Comparison of ENCODE assay signal across 23 mouse cellular contexts in genomic region chr3:107761446-107761845, GRCm38 (mm10). TPM values are rescaled to one million over a fixed set of nuclear protein-coding genes. Genes with fewer than 3 reads are reported as not detected.
A peak's percentile ranks its signal among the peaks of the same experiment; 100 is the strongest.
DNase-seq lines count a peak whose midpoint lies in the region; ATAC-seq and TF ChIP-seq lines count a peak whose summit lies in the region.
"Had no signal": no experiment of that assay in that cellular context is flagged by ENCODE, and none has a peak within 500 bp of the region (broad histone marks: within the 10 kb centered on the region; RNA-seq: fewer than 3 reads in every experiment).

No protein-coding gene starts in this region.

- no peak overlapping the region for H3K4me2 ChIP-seq in CH12.LX (ENCODE audit: insufficient read depth, low read depth, poor library complexity, severe bottlenecking)
- H3K4me2 ChIP-seq in hindbrain, embryonic 13.5 days: no peak overlapping the region

- no peak overlapping the region for H3K27ac ChIP-seq in CH12.LX (ENCODE audit: insufficient read depth, low read depth)
- H3K27ac ChIP-seq in hindbrain, embryonic 13.5 days: no peak overlapping the region
- no peak overlapping the region for H3K27ac ChIP-seq in heart, embryonic 10.5 days

- ATAC-seq in CD4-positive, CD25-positive, alpha-beta regulatory T cell, adult 4 months: no peak
- no peak for ATAC-seq in hindbrain, embryonic 13.5 days (ENCODE audit: low FRiP score)
- ATAC-seq: activated CD4-positive, CD25-positive, alpha-beta regulatory T cell, adult 4 months; Patski had no signal

- no peak for TF ChIP-seq CTCF in CH12.LX (conservative IDR thresholded peaks at IDR 0.05 in 1 of 2, IDR thresholded peaks at IDR 0.05 in 1 of 2; ENCODE audit: low read depth in 2 of 2, low read length in 2 of 2)

- TF ChIP-seq RAD21 in CH12.LX (IDR thresholded peaks at IDR 0.05; ENCODE audit: low read depth, low read length): no peak

- peaks cover 0 to 13% of the 10 kb centered on the region in 2 experiments for H3K36me3 ChIP-seq in CH12.LX (replicated peaks in 1 of 2; ENCODE audit: control insufficient read depth in 1 of 2, insufficient read depth in 1 of 2, low read length in 1 of 2)
- H3K36me3 ChIP-seq in hindbrain, embryonic 13.5 days: no peaks in the 10 kb centered on the region
- H3K36me3 ChIP-seq in heart, embryonic 10.5 days: peaks cover 3% of the 10 kb centered on the region; the same call in 1 of the 2 replicates
- H3K36me3 ChIP-seq: G1E had no signal

- no peaks in the 10 kb centered on the region for H3K9me3 ChIP-seq in CH12.LX (replicated peaks; ENCODE audit: low read length)
- H3K9me3 ChIP-seq in hindbrain, embryonic 13.5 days: no peaks in the 10 kb centered on the region
- H3K9me3 ChIP-seq in heart, embryonic 10.5 days: no peaks in the 10 kb centered on the region
- H3K9me3 ChIP-seq: G1E had no signal

- H3K9ac ChIP-seq in CH12.LX (ENCODE audit: insufficient read depth, low read depth): no peak overlapping the region
- H3K9ac ChIP-seq in hindbrain, embryonic 13.5 days: no peak overlapping the region

- no peak for TF ChIP-seq POLR2A in CH12.LX (IDR thresholded peaks at IDR 0.05; ENCODE audit: low read depth, low read length)

- WGBS in hindbrain, embryonic 13.5 days: 95% methylated on average over 5 of the region's 5 CpGs
- WGBS in heart, embryonic 10.5 days: 93% methylated on average over 5 of the region's 5 CpGs

- no peaks in the 10 kb centered on the region for H3K79me2 ChIP-seq in CH12.LX (replicated peaks; ENCODE audit: control insufficient read depth, extremely low read depth, insufficient read depth, poor library complexity, severe bottlenecking)

- DNase-seq in CD4-positive, CD25-positive, alpha-beta regulatory T cell, adult 2 months (ENCODE audit: low read depth, low spot score): peak; percentile 51
- DNase-seq in CD4-positive helper T cell, adult 2 months (ENCODE audit: low read depth, low spot score): peak; percentile 66
- peak; percentile 40 for DNase-seq in CH12.LX (ENCODE audit: extremely low read depth)
- peak; percentile 69 for DNase-seq in induced T-regulatory cell, adult 2 months (ENCODE audit: low read depth)
- no peak for DNase-seq in left cerebral cortex, adult 8-10 months (ENCODE audit: low spot score in 2 of 2)
- DNase-seq in heart, embryonic 10.5 days (ENCODE audit: low spot score): no peak
- DNase-seq: adrenal gland, adult 2 months; adrenal gland, adult 8-10 months; adrenal gland, postnatal 10 days; adrenal gland, postnatal 14 days; adrenal gland, postnatal 25 days; adrenal gland, postnatal 36 days; B cell, adult 2 months; cerebellum, adult 11 months; cerebellum, adult 11-12 months; cerebellum, adult 2 months; cerebellum, adult 8-10 months; cerebellum, adult 9-10 months had no signal

- peaks cover 11% of the 10 kb centered on the region for H3K27me3 ChIP-seq in CH12.LX (replicated peaks)
- H3K27me3 ChIP-seq in hindbrain, embryonic 13.5 days: 0 out of 2 replicates have a peak, but pooled peaks cover 3% of the 10 kb centered on the region
- H3K27me3 ChIP-seq in heart, embryonic 10.5 days (ENCODE audit: insufficient read depth, poor library complexity, severe bottlenecking): peaks cover 19% of the 10 kb centered on the region; the same call in 1 of the 2 replicates
- H3K27me3 ChIP-seq: Patski had no signal

- no peak overlapping the region for H3K4me3 ChIP-seq in CH12.LX (replicated peaks in 1 of 3; ENCODE audit: low read depth in 2 of 3, low read length in 2 of 3, poor library complexity in 1 of 3)
- H3K4me3 ChIP-seq in hindbrain, embryonic 13.5 days: no peak overlapping the region
- H3K4me3 ChIP-seq in heart, embryonic 10.5 days: no peak overlapping the region

- peaks cover 9 to 39% of the 10 kb centered on the region in 2 experiments; a peak in 3 of 4 replicates for H3K4me1 ChIP-seq in CH12.LX (ENCODE audit: control insufficient read depth in 1 of 2, insufficient read depth in 2 of 2)
- peaks cover 39% of the 10 kb centered on the region for H3K4me1 ChIP-seq in hindbrain, embryonic 13.5 days (replicated peaks)
- peaks cover 36% of the 10 kb centered on the region for H3K4me1 ChIP-seq in heart, embryonic 10.5 days

- dilution Hi-C loops in CH12.LX (cut with MboI; ENCODE audit: extremely low pct_ligation_motif_present, extremely low pct_unique_long_range_greater_than_20kb, low sequenced_read_pairs): no loop called here

- in situ Hi-C loops in CH12.LX (cut with MboI; ENCODE audit: low pct_ligation_motif_present, low pct_unique_long_range_greater_than_20kb, low sequenced_read_pairs): no loop called here

- peak; percentile 46; the same call in 1 of the 2 replicates for TF ChIP-seq EP300 in CH12.LX (IDR thresholded peaks at IDR 0.05; ENCODE audit: low read length)

TF ChIP-seq in CH12.LX, 34 proteins besides CTCF, POLR2A, EP300 and RAD21:
- no peak for TF ChIP-seq ZKSCAN1 (IDR thresholded peaks at IDR 0.05; ENCODE audit: borderline replicate concordance, low read depth, low read length)
- TF ChIP-seq ETS1 (conservative IDR thresholded peaks at IDR 0.05; ENCODE audit: low read depth, low read length): no peak
- peak; percentile 30; the same call in 1 of the 2 replicates for TF ChIP-seq IRF4 (IDR thresholded peaks at IDR 0.05; ENCODE audit: low read depth, low read length)
- TF ChIP-seq BHLHE40 (IDR thresholded peaks at IDR 0.05; ENCODE audit: low read depth, low read length): 0 out of 2 replicates have a peak, but pooled peaks have one; percentile 15
- peak; percentile 42; the same call in 1 of the 2 replicates for TF ChIP-seq JUND (conservative IDR thresholded peaks at IDR 0.05; ENCODE audit: low read depth, low read length)

RNA-seq across cellular contexts. Expression of gene Csf1, which starts 1.2 kb away (rescaled TPM):
- 10 to 100 TPM; 11.9 to 19.7 TPM for polyA plus RNA-seq in CD4-positive, CD25-positive, alpha-beta regulatory T cell, adult 4 months (2017; shearing (Covaris generic))
- 2.5 and 3.4 TPM in 2 replicates for total RNA-seq in CH12.LX (2012; rRNA removed)
- total RNA-seq in CH12.LX (2014; rRNA removed): 2.9 and 3.4 TPM in 2 replicates
- 15.0 and 17.4 TPM in 2 replicates for polyA plus RNA-seq in CH12.LX (2012; ENCODE audit: insufficient read length, low read depth)
- polyA plus RNA-seq in hindbrain, embryonic 13.5 days (2015; fragmentation: Nextera tagmentation; extraction: Ambion mirVana): 6.3 and 6.5 TPM in 2 replicates
- 10 to 100 TPM; 18.6 to 34.2 (median 26.6) TPM for total RNA-seq in left cerebral cortex, adult 8-10 months (2022)
- 10.4 and 11.3 TPM in 2 replicates for polyA plus RNA-seq in heart, embryonic 10.5 days (2016; fragmentation: Nextera tagmentation; extraction: Ambion mirVana)

Comparison
In these comparisons a context has a peak if more than half of its experiments do, and no peak if none do; other contexts are left out.
1. DNase-seq: peak in CD4-positive, CD25-positive, alpha-beta regulatory T cell, adult 2 months (single experiment), CD4-positive helper T cell, adult 2 months (single experiment), CH12.LX (single experiment) and induced T-regulatory cell, adult 2 months (single experiment); none in left cerebral cortex, adult 8-10 months (0 of 2) and heart, embryonic 10.5 days (single experiment).